Mouse (Mus musculus) adrenal gland, postnatal 0 days (tissue): Measurements from ENCODE around the gene Stmn1. TPM values are rescaled to one million over a fixed set of nuclear protein-coding genes. Genes with fewer than 3 reads are reported as not detected.

Source experiments
- microRNA-seq: library from miRNA; unstranded; fragments of <30 nt; microRNA quantifications from one replicate; pipeline ENCODE4, GENCODE M21; 2016; ENCODE audit warnings: borderline replicate concordance; ENCODE audit not compliant: insufficient number of aligned reads
- polyA plus RNA-seq: library from polyadenylated mRNA; unstranded; fragments of >200 nt; fragmentation: Nextera tagmentation; extraction: Ambion mirVana; gene quantifications from 2 replicates; pipeline ENCODE4 v1.2.1, GENCODE M21; 2015

Stmn1 gene
- polyA plus RNA-seq = 570 and 1,127 TPM in 2 replicates

DNA sequence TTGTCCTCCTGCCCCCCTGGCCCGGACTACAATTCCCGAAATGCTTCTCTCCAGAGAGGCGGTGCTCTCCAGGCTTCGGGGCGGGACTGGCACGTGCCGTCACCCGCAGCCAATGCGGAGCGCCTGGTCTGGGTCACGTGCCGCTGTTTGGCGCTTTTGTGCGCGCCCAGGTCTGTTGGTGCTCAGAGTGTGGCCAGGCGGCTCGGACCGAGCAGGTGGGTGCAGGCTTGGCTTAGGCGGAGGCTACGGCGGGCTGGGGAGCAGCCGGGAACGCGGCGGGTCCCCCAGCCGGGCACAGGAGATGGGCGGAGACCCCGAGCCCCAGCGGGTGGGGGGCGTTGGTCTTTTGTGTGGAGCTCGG lies at the start of gene Stmn1:
TSS of gene Stmn1 (plus strand) at position 106 of the 361 bp plus-strand sequence.

DNA sequence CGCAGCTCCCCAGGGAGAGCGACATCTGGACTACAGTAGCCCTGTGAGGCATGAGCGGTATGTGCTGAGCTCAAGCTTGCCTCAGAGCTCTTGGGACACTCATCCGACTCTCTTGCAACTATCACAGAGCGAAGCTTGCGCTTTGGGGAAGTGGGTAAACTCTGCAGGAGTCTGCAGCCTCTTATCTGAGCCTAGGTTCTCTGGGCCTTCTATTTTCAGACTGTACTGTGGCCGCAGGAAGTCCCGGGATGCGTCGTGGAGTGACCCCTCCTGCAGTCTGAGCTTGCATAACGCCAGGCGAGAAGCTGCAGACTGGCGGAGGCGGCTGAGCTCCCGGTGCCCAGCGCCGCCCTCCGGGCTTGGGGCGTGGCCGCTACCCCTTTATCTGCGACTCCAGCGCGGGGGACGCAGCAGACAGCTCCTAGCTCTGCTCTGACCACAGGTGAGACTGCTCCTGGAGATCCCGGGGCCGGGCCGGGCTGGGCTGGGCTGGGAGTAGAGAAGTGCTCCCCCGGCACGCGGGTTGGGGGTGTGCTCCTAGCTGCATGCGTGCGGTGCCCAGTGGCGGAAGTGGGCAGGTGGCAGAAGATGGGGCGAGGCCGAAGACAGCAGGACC lies 28.6 kb downstream of the Stmn1 start, which contains the start of gene Paqr7:
TSS of gene Paqr7 (plus strand) at position 103 of the 616 bp plus-strand sequence.

DNA sequence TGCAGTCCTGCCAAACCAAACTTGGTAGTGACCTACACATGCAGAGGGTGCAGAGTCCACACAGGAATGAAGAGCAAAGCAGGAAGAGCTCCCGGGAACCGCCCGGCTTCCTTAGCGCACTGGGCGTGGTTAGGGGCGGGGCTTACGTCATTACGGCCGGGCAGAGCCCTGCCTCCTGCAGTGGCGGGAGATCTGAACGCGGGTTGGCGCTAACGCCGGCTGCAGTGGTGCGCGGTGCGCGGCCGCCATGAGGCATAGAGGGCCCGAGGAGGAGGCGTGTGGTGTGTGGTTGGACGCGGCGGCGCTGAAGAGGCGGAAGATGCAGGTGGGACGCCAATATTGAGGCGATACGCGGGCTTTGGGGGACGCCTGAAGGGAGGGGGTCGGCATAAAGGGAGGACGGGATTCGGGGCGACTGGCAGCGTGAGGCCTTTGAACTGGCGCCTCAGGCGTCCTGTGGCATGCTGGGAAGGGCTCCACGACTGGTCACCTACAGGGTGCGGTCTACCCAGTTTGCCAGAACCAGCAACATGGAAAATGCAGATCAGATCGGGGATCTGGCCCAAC lies 42.8 kb downstream of the Stmn1 start, which contains the start of gene Aunip:
TSS of gene Aunip (plus strand) at position 155 of the 567 bp plus-strand sequence.

Small RNA genes within 50 kb of the gene (microRNA-seq; reads per million reads assigned to microRNA genes)
- gene Gm23634 = not detected

Other genes starting within 250 kb of the Stmn1 start
- not detected in 2 replicates for gene Catsper4, start 240.9 kb upstream of the Stmn1 start, polyA plus RNA-seq
- 0.46 and 0.55 TPM in 2 replicates for gene Cnksr1, start 229.9 kb upstream of the Stmn1 start, polyA plus RNA-seq
- 0.17 TPM in 1 of 2 replicates, not detected in the other for gene E130218I03Rik, start 224.7 kb upstream of the Stmn1 start, polyA plus RNA-seq
- 17.0 and 19.2 TPM in 2 replicates for gene Zfp593, start 222.7 kb upstream of the Stmn1 start, polyA plus RNA-seq
- gene Gm30191, start 221.4 kb upstream of the Stmn1 start, polyA plus RNA-seq = not detected in 2 replicates
- gene Grrp1, start 214.2 kb upstream of the Stmn1 start, polyA plus RNA-seq = 11.8 and 12.2 TPM in 2 replicates
- 12.5 and 15.1 TPM in 2 replicates for gene Pdik1l, start 180.4 kb upstream of the Stmn1 start, polyA plus RNA-seq
- gene Trim63, start 153.2 kb upstream of the Stmn1 start, polyA plus RNA-seq = 0.41 and 0.68 TPM in 2 replicates
- 5.0 and 7.6 TPM in 2 replicates for gene Slc30a2, start 125.1 kb upstream of the Stmn1 start, polyA plus RNA-seq
- gene Extl1, start 84.5 kb upstream of the Stmn1 start, polyA plus RNA-seq = 1.0 and 1.9 TPM in 2 replicates
- gene Pafah2, start 72.0 kb upstream of the Stmn1 start, polyA plus RNA-seq = 6.1 and 6.2 TPM in 2 replicates
- gene Paqr7, start 28.4 kb downstream of the Stmn1 start, polyA plus RNA-seq = 27.8 and 50.7 TPM in 2 replicates
- gene Aunip, start 42.7 kb downstream of the Stmn1 start, polyA plus RNA-seq = 1.9 and 4.8 TPM in 2 replicates
- 107 and 163 TPM in 2 replicates for gene Mtfr1l, start 67.1 kb downstream of the Stmn1 start, polyA plus RNA-seq
- gene Selenon, start 83.8 kb downstream of the Stmn1 start, polyA plus RNA-seq = 30.6 and 31.8 TPM in 2 replicates
- 9.6 and 9.7 TPM in 2 replicates for gene Man1c1, start 236.0 kb downstream of the Stmn1 start, polyA plus RNA-seq